Mouse (Mus musculus) neural tube, embryonic 11.5 days (tissue): ENCODE measurements at regions not wholly inside any gene's neighbourhood (a gene's known extent, or its start where the extent isn't known, plus 50 kb on each side); places are given as distances from the start of the nearest gene placed in this dataset.

Experiments used
- ATAC-seq: fragments of 200-750 bp; cut with Nextera tagmentation; 2 replicates; pipeline ENCODE4 v1.8.0; 2017; ENCODE audit warnings: moderate number of reproducible peaks, mild to moderate bottlenecking, moderate TSS enrichment, moderate library complexity; ENCODE audit not compliant: insufficient read depth, low FRiP score, low TSS enrichment
- DNase-seq: peaks from one replicate; pipeline ENCODE4 v3.0.0-alpha.2; 2015; ENCODE audit warnings: low spot score
- H3K27ac ChIP-seq: fragments of 300-500 bp; sonication (generic); 2 replicates; pipeline ENCODE4 v1.5.1; 2014; ENCODE audit warnings: low read depth, mild to moderate bottlenecking, low read length
- H3K27me3 ChIP-seq: fragments of 300-500 bp; sonication (generic); 2 replicates; pipeline ENCODE4 v1.6.1; 2014; ENCODE audit warnings: mild to moderate bottlenecking, low read length, mixed read lengths; ENCODE audit not compliant: control insufficient read depth, insufficient read depth
- H3K36me3 ChIP-seq: fragments of 300-500 bp; sonication (generic); 2 replicates; pipeline ENCODE4 v1.6.1; 2014; ENCODE audit warnings: mild to moderate bottlenecking, low read length, moderate library complexity, mixed read lengths; ENCODE audit not compliant: control insufficient read depth, insufficient read depth
- H3K4me1 ChIP-seq: fragments of 300-500 bp; sonication (generic); 2 replicates; pipeline ENCODE4 v1.6.1; 2014; ENCODE audit warnings: low read length, mixed read lengths; ENCODE audit not compliant: control insufficient read depth, insufficient read depth
- H3K4me2 ChIP-seq: fragments of 300-500 bp; sonication (generic); 2 replicates; pipeline ENCODE4 v1.6.1; 2014; ENCODE audit warnings: low read depth, mild to moderate bottlenecking, moderate library complexity
- H3K4me3 ChIP-seq: fragments of 300-500 bp; sonication (generic); 2 replicates; pipeline ENCODE4 v1.5.1; 2014; ENCODE audit warnings: low read depth, low read length
- H3K9ac ChIP-seq: fragments of 300-500 bp; sonication (generic); 2 replicates; pipeline ENCODE4 v1.6.1; 2014; ENCODE audit warnings: mild to moderate bottlenecking, low read length
- H3K9me3 ChIP-seq: fragments of 300-500 bp; sonication (generic); 2 replicates; pipeline ENCODE4 v1.6.1; 2016; ENCODE audit warnings: low read length; ENCODE audit not compliant: control insufficient read depth
- WGBS: fragments of 180-500 bp; shearing (Covaris S2); extraction: QIAGEN DNeasy Blood & Tissue Kit; methylation state at CpG from one replicate; pipeline ENCODE4 v1.1.7; 2014; 5-methylcytosine and 5-hydroxymethylcytosine counted together

DNA sequence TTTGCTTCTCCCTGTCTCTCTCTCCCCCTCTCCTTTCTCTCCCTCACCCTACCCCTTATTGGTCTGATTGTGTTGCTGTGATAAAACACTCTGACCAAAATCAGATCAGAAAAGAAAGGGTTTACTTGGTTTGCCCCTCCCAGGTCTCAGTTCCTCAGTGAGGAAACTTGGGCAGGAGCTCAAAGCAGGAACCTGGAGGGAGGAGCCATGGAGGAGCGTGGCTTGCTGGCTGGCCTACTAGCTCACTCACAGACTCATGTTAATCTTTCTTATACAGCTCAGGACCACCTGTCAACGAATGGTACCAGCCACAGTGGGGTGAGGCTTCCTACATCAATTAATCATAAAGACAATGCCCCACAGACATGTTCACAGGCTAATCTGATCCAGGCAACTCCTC, 339.4 kb downstream of the Fam49a start:
- no peak overlapping the region for H3K4me3 ChIP-seq
- no peaks in the 10 kb centered on the region for H3K9me3 ChIP-seq
- H3K27ac ChIP-seq = no peak overlapping the region
- H3K9ac ChIP-seq = no peak overlapping the region
- no peaks in the 10 kb centered on the region for H3K4me1 ChIP-seq
- no peaks in the 10 kb centered on the region for H3K27me3 ChIP-seq
- WGBS = 44% methylated on average over 2 of the region's 2 CpGs
- DNase-seq (no peak), ATAC-seq (no peak)
- no peaks in the 10 kb centered on the region for H3K36me3 ChIP-seq
- H3K4me2 ChIP-seq = no peak overlapping the region

DNA sequence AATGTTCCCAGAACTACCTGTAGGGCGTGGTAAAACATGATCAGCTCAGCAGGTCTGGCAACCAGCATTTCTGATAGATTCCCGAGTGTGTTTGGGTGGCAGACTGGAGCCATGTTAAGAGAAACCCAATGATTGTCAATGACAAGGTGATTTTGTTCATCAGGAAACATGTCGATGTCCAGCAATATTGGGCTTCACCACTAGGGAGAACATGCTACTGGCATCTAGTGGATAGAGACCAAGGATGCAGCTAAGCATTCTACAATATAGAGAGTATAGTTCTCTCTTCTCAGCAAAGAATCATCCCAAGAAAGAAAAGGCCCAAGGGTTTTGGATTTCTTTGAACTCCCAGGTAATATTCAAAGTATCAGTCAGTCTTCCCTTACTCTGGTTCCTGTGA, 333.5 kb downstream of the Fam49a start:
- no peak overlapping the region for H3K27ac ChIP-seq
- DNase-seq = no peak
- H3K4me1 ChIP-seq = peaks cover 9% of the 10 kb centered on the region
- H3K9ac ChIP-seq = no peak overlapping the region
- H3K4me3 ChIP-seq = no peak overlapping the region
- 87% methylated on average over 3 of the region's 3 CpGs for WGBS
- no peak for ATAC-seq
- H3K4me2 ChIP-seq = no peak overlapping the region
- H3K36me3 ChIP-seq = no peaks in the 10 kb centered on the region
- H3K9me3 ChIP-seq = no peaks in the 10 kb centered on the region
- H3K27me3 ChIP-seq = no peaks in the 10 kb centered on the region

DNA sequence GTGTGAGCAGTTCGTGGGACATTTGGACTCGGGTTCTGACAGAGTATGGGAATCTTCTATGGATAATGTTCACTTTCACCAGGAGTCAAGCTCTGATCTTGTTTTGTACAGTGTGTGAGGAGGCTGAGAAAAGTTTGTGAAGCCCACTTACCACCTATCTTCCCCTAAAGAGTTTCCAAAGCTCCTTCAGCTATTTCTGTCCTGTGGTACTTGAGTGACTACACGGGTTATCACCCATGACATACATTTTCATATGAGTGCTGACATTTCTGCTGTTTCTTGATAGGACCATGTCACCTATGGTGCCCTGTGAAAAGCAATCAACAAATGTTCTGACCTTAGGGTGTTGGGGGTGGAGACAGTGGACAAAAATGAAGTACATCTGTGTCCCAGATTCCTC, 332.6 kb downstream of the Fam49a start:
- Histone ChIP-seq H3K9ac (no peak overlapping the region), H3K27ac (no peak overlapping the region)
- 93% methylated on average over 3 of the region's 3 CpGs for WGBS

GRCm38 (mm10) chr12:12593343-12593742, 331.4 kb downstream of the Fam49a start:
- Histone ChIP-seq H3K27ac (no peak overlapping the region), H3K36me3 (no peaks in the 10 kb centered on the region), H3K27me3 (no peaks in the 10 kb centered on the region), H3K4me2 (no peak overlapping the region), H3K9ac (no peak overlapping the region), H3K4me1 (peaks cover 9% of the 10 kb centered on the region), H3K9me3 (no peaks in the 10 kb centered on the region), H3K4me3 (no peak overlapping the region)
- ATAC-seq (no peak), DNase-seq (no peak)
- 91% methylated on average over 2 of the region's 2 CpGs for WGBS

More for the DNA sequence above, 332.6 kb downstream of the Fam49a start:
- DNase-seq (no peak), ATAC-seq (no peak)
- Histone ChIP-seq H3K4me3 (no peak overlapping the region), H3K9me3 (no peaks in the 10 kb centered on the region), H3K27me3 (no peaks in the 10 kb centered on the region), H3K4me2 (no peak overlapping the region), H3K4me1 (peaks cover 9% of the 10 kb centered on the region), H3K36me3 (no peaks in the 10 kb centered on the region)

GRCm38 (mm10) chr12:12590753-12591291, 328.9 kb downstream of the Fam49a start:
- Histone ChIP-seq H3K4me2 (no peak overlapping the region), H3K27ac (no peak overlapping the region), H3K9me3 (no peaks in the 10 kb centered on the region), H3K4me3 (no peak overlapping the region), H3K36me3 (no peaks in the 10 kb centered on the region), H3K27me3 (no peaks in the 10 kb centered on the region), H3K9ac (no peak overlapping the region), H3K4me1 (peaks cover 9% of the 10 kb centered on the region)
- WGBS = 62% methylated on average over 8 of the region's 8 CpGs
- peak; percentile 83 for ATAC-seq
- DNase-seq = peak; percentile 37

- WGBS = 58% methylated on average over 5 of the region's 5 CpGs
- H3K36me3 ChIP-seq = no peaks in the 10 kb centered on the region
- no peak for DNase-seq
- no peak overlapping the region for H3K9ac ChIP-seq
- H3K4me1 ChIP-seq = peaks cover 9% of the 10 kb centered on the region
- H3K4me3 ChIP-seq = no peak overlapping the region
- H3K9me3 ChIP-seq = no peaks in the 10 kb centered on the region
- no peaks in the 10 kb centered on the region for H3K27me3 ChIP-seq
- ATAC-seq = no peak
- no peak overlapping the region for H3K4me2 ChIP-seq
- no peak overlapping the region for H3K27ac ChIP-seq
These were observed 326.9 kb downstream of the Fam49a start for GRCm38 (mm10) chr12:12588771-12589370.

GRCm38 (mm10) chr12:12586436-12586835, 324.5 kb downstream of the Fam49a start:
- DNase-seq (no peak), ATAC-seq (no peak)
- no peak overlapping the region for H3K4me3 ChIP-seq

GRCm38 (mm10) chr12:12581271-12582186, 319.6 kb downstream of the Fam49a start:
- 4% methylated on average over 18 of the region's 19 CpGs for WGBS
- DNase-seq (peak; percentile 44), ATAC-seq (peak; percentile 45; the same call in 1 of the 2 replicates)
- H3K4me3 ChIP-seq = no peak overlapping the region
- no peak overlapping the region for H3K9ac ChIP-seq
- H3K4me1 ChIP-seq = peaks cover 16% of the 10 kb centered on the region
- no peak overlapping the region for H3K4me2 ChIP-seq
- H3K27ac ChIP-seq = no peak overlapping the region
- H3K27me3 ChIP-seq = no peaks in the 10 kb centered on the region
- H3K9me3 ChIP-seq = no peaks in the 10 kb centered on the region
- H3K36me3 ChIP-seq = no peaks in the 10 kb centered on the region

More at GRCm38 (mm10) chr12:12586436-12586835, 324.5 kb downstream of the Fam49a start:
- Histone ChIP-seq H3K4me2 (no peak overlapping the region), H3K9me3 (no peaks in the 10 kb centered on the region), H3K9ac (no peak overlapping the region), H3K27ac (no peak overlapping the region), H3K27me3 (no peaks in the 10 kb centered on the region), H3K36me3 (no peaks in the 10 kb centered on the region), H3K4me1 (peaks cover 13% of the 10 kb centered on the region)
- 26% methylated on average over 6 of the region's 6 CpGs for WGBS
